Mouse (Mus musculus): ENCODE data around the gene Mucl3. TPM values are rescaled to one million over a fixed set of nuclear protein-coding genes. Genes with fewer than 3 reads are reported as not detected.

Gene Mucl3
- polyA plus RNA-seq, 1 experiment from 2014 or later: not detected

DNA sequence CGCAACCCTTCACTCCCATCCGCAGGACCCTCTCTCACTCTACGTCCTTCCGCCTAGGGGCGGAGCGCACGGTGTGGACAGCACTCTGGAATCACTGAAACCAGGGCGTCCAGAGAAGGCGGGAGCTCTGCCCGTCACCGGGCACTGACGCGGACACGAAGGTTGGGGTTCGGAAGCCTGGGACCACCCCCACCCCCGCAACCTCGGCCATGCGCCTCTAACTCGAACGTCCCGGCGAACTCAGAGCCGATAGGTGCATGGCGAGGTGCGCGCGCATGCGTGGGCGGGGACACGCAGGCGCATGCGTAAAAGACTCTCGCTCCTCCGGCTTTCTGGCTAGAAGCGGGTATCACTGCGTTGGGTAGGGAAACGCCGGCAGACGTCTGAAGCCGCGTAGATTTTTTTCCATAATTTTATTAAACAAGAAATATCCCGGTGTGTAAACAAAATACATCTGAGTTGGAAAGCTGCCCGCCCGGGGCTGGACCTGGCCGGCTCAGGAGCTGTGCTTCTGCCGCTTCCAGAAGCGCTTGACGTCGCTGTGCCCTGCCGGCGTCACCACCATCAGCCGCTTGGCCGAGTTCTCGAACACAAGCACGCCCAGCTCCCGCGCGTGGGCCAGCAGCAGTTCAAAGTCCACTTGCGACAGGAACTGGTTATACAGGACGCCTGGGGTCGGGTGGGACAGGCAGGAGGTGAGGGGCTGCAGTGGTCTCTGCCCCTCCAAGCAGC lies 24.0 kb upstream of the Mucl3 start, which contains the start of gene Vars2:
Gene Vars2 (minus strand): TSS at position 259 of the 732 bp plus-strand sequence.
- peak within 1 kb of the TSS; percentile 94 for H3K4me2 ChIP-seq (ENCODE audit: low read depth, low read length)
- H3K9ac ChIP-seq (replicated peaks): peak within 1 kb of the TSS; percentile 76
- H3K9me3 ChIP-seq (ENCODE audit: low read length): no peaks in the 10 kb centered on the region
- no peaks in the 10 kb centered on the region for H3K27me3 ChIP-seq (ENCODE audit: insufficient read depth, low read length)
- under 1% methylated on average over 61 of the region's 61 CpGs for WGBS (ENCODE audit: insufficient replicate concordance)
- peak within 1 kb of the TSS; percentile 78 for H3K4me3 ChIP-seq (ENCODE audit: low read depth, low read length)
- peaks cover 8% of the 10 kb centered on the region; the same call in 1 of the 2 replicates for H3K4me1 ChIP-seq (ENCODE audit: insufficient read depth)
- TF ChIP-seq CTCF (IDR thresholded peaks at IDR 0.05; ENCODE audit: low read depth): no peak
- TF ChIP-seq EP300 (IDR thresholded peaks at IDR 0.05; ENCODE audit: low read depth): no peak
- H3K27ac ChIP-seq (ENCODE audit: low read depth): peak within 1 kb of the TSS; percentile 41
- peaks cover 11% of the 10 kb centered on the region; the same call in 1 of the 2 replicates for H3K36me3 ChIP-seq (replicated peaks; ENCODE audit: insufficient read depth, low read length)
- DNase-seq (peak; percentile 97), ATAC-seq (peak; percentile 90)

DNA sequence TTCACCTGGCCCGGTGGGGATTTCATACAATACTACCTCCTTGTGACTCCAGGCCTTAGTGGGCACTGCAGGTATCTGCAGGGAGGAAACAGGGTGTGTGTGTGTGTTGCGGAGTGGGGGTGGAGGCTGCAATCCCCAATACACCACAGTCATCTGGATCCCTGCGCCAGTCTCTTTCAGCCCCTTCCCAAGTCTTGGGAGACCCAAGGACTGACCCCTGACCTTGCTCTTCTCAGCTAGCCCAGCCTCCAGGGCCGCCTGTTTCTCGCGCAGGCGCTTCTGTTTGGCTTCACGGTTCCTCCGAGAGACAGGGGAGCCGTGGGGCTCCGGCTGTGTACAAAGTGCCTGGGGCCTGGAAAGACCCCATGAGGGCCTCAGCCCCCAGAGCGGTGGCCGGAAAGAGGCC lies 23.4 kb upstream of the Mucl3 start:
- Histone ChIP-seq H3K4me3 (ENCODE audit: low read depth, low read length) (peak overlapping the region; percentile 78), H3K4me1 (ENCODE audit: insufficient read depth) (peaks cover 8% of the 10 kb centered on the region; the same call in 1 of the 2 replicates), H3K27me3 (ENCODE audit: insufficient read depth, low read length) (no peaks in the 10 kb centered on the region), H3K27ac (ENCODE audit: low read depth) (peak overlapping the region; percentile 41), H3K9me3 (ENCODE audit: low read length) (no peaks in the 10 kb centered on the region), H3K4me2 (ENCODE audit: low read depth, low read length) (peak overlapping the region; percentile 94), H3K36me3 (replicated peaks; ENCODE audit: insufficient read depth, low read length) (peaks cover 12% of the 10 kb centered on the region), H3K9ac (replicated peaks) (peak overlapping the region; percentile 76)
- ATAC-seq (peak; percentile 20), DNase-seq (peak; percentile 28)
- no peak for TF ChIP-seq EP300 (IDR thresholded peaks at IDR 0.05; ENCODE audit: low read depth)
- TF ChIP-seq CTCF (IDR thresholded peaks at IDR 0.05; ENCODE audit: low read depth): no peak
- 4% methylated on average over 13 of the region's 13 CpGs for WGBS (ENCODE audit: insufficient replicate concordance)

GRCm38 (mm10) chr17:35665957-35666515 lies 22.5 kb upstream of the Mucl3 start:
- Histone ChIP-seq H3K4me2 (ENCODE audit: low read depth, low read length) (no peak overlapping the region), H3K9ac (replicated peaks) (no peak overlapping the region), H3K4me3 (ENCODE audit: low read depth, low read length) (no peak overlapping the region), H3K27me3 (ENCODE audit: insufficient read depth, low read length) (no peaks in the 10 kb centered on the region), H3K9me3 (ENCODE audit: low read length) (no peaks in the 10 kb centered on the region), H3K36me3 (replicated peaks; ENCODE audit: insufficient read depth, low read length) (peaks cover 19% of the 10 kb centered on the region), H3K4me1 (ENCODE audit: insufficient read depth) (peaks cover 8% of the 10 kb centered on the region; the same call in 1 of the 2 replicates), H3K27ac (ENCODE audit: low read depth) (no peak overlapping the region)
- WGBS (ENCODE audit: insufficient replicate concordance): 82% methylated on average over 17 of the region's 17 CpGs
- peak; percentile 69 for TF ChIP-seq CTCF (IDR thresholded peaks at IDR 0.05; ENCODE audit: low read depth)
- no peak for TF ChIP-seq EP300 (IDR thresholded peaks at IDR 0.05; ENCODE audit: low read depth)
- DNase-seq (peak; percentile 37), ATAC-seq (no peak)

DNA sequence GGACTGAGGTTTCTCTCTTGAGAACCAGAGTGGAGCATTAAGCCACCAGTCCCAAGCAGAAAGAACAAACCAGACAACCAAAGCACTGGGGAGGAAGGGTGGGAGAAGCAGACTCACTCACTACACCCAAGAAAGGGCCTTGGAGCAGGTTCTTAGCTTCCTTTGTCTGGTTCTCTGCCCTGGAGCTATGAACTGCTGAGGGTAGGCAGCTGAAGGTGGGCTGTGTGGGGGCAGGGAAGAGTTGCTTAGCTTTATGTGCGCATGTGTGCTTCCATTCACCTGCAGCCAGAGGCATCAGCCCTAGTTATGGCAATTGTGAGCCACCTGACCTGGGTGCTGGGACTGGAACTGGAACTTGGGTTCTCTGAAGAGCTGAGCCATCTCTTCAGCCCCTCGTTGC lies 9.6 kb upstream of the Mucl3 start:
- no peaks in the 10 kb centered on the region for H3K9me3 ChIP-seq (ENCODE audit: low read length)
- ATAC-seq (no peak), DNase-seq (no peak)
- WGBS (ENCODE audit: insufficient replicate concordance): 70% methylated on average over 2 of the region's 2 CpGs
- no peak overlapping the region for H3K27ac ChIP-seq (ENCODE audit: low read depth)
- H3K9ac ChIP-seq (replicated peaks): no peak overlapping the region
- peaks cover 16% of the 10 kb centered on the region; the same call in 1 of the 2 replicates for H3K36me3 ChIP-seq (replicated peaks; ENCODE audit: insufficient read depth, low read length)
- no peaks in the 10 kb centered on the region for H3K4me1 ChIP-seq (ENCODE audit: insufficient read depth)
- H3K4me3 ChIP-seq (ENCODE audit: low read depth, low read length): no peak overlapping the region
- no peak overlapping the region for H3K4me2 ChIP-seq (ENCODE audit: low read depth, low read length)
- TF ChIP-seq EP300 (IDR thresholded peaks at IDR 0.05; ENCODE audit: low read depth) (no peak), CTCF (IDR thresholded peaks at IDR 0.05; ENCODE audit: low read depth) (no peak)
- no peaks in the 10 kb centered on the region for H3K27me3 ChIP-seq (ENCODE audit: insufficient read depth, low read length)

- no peaks in the 10 kb centered on the region for H3K9me3 ChIP-seq (ENCODE audit: low read length)
- H3K27me3 ChIP-seq (ENCODE audit: insufficient read depth, low read length): no peaks in the 10 kb centered on the region
- no peak for DNase-seq
- H3K9ac ChIP-seq (replicated peaks): no peak overlapping the region
- no peak overlapping the region for H3K27ac ChIP-seq (ENCODE audit: low read depth)
- WGBS (ENCODE audit: insufficient replicate concordance): 49% methylated on average over 2 of the region's 2 CpGs
- no peak for TF ChIP-seq CTCF (IDR thresholded peaks at IDR 0.05; ENCODE audit: low read depth)
- no peak for TF ChIP-seq EP300 (IDR thresholded peaks at IDR 0.05; ENCODE audit: low read depth)
- no peak overlapping the region for H3K4me2 ChIP-seq (ENCODE audit: low read depth, low read length)
- no peak for ATAC-seq
- no peaks in the 10 kb centered on the region for H3K4me1 ChIP-seq (ENCODE audit: insufficient read depth)
- no peak overlapping the region for H3K4me3 ChIP-seq (ENCODE audit: low read depth, low read length)
- no peaks in the 10 kb centered on the region for H3K36me3 ChIP-seq (replicated peaks; ENCODE audit: insufficient read depth, low read length)
Observed at GRCm38 (mm10) chr17:35649429-35649828, 5.9 kb upstream of the Mucl3 start.

DNA sequence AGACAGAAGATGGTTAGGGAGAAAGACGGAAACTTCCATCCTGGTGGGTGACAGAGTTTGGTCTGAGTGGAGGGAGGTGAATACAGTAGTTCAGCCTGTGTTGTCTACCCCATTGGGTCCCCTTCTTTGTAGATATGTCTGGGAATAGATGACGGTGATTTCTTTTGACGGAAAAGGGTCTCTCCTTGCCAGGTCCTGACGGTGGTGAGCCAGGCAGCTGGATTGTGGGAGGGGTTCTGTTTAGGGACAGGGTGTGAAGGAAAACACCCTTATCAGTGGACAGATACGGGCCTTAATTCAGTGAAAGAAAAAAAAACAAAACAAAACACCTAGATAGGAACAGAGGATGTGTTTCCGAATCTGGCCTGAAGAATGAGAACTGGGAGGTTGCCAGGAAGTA lies 4.1 kb downstream of the Mucl3 start:
- H3K27me3 ChIP-seq (ENCODE audit: insufficient read depth, low read length): peaks cover 14% of the 10 kb centered on the region
- TF ChIP-seq CTCF (IDR thresholded peaks at IDR 0.05; ENCODE audit: low read depth) (no peak), EP300 (IDR thresholded peaks at IDR 0.05; ENCODE audit: low read depth) (no peak)
- WGBS (ENCODE audit: insufficient replicate concordance): 55% methylated on average over 6 of the region's 6 CpGs
- ATAC-seq (no peak), DNase-seq (no peak)
- H3K9ac ChIP-seq (replicated peaks): no peak overlapping the region
- no peaks in the 10 kb centered on the region for H3K36me3 ChIP-seq (replicated peaks; ENCODE audit: insufficient read depth, low read length)
- no peaks in the 10 kb centered on the region for H3K9me3 ChIP-seq (ENCODE audit: low read length)
- H3K4me1 ChIP-seq (ENCODE audit: insufficient read depth): peaks cover 3% of the 10 kb centered on the region; the same call in 1 of the 2 replicates
- H3K4me3 ChIP-seq (ENCODE audit: low read depth, low read length): no peak overlapping the region
- H3K27ac ChIP-seq (ENCODE audit: low read depth): no peak overlapping the region
- no peak overlapping the region for H3K4me2 ChIP-seq (ENCODE audit: low read depth, low read length)

Data from liver, postnatal 0 days (tissue).